Mouse (Mus musculus): Measurements from ENCODE around the gene Rag1. TPM values are rescaled to one million over a fixed set of nuclear protein-coding genes. Genes with fewer than 3 reads are reported as not detected.
A peak's percentile ranks its signal among the peaks of the same experiment; 100 is the strongest.

Rag1 gene
- 0.09 and 0.17 TPM in 2 replicates for polyA plus RNA-seq (2015; fragmentation: Nextera tagmentation; extraction: Ambion mirVana)

DNA sequence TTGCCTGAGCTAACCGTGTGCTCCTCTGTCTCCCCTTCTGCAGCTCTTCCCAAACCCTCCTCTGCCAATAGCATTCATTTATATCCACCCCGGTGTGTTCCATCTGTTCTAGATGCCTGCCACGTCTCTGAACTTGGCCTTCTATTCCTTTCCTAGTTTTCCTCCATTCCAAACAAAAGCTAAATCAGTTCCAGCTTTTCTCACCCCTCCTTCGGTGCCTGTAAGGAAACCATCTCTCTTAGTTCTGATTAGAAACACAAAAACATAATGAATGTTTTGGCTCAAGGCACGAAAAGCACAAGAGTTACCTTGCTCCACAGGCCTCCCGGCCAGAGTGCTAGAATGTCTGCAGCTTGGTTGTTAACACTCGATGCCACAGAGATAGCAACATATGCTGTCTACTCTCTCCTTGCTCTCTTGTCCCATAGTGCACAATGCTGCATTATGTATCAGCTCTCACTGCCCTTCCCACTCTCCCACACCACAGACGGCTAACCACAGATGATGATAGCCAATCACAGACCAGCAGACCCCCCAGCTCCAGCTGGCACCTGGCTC lies at the start of gene Rag1, which contains the start of gene B230118H07Rik:
Gene Rag1, minus strand, starts transcription at position 388 of the 558 bp plus-strand sequence.
Gene B230118H07Rik, minus strand, starts transcription at position 419 of the 558 bp plus-strand sequence.
- H3K4me2 ChIP-seq (ENCODE audit: low read length): no peak within 1 kb of the TSS
- no peaks in the 10 kb centered on the region; the same call in 1 of the 2 replicates for H3K27me3 ChIP-seq (replicated peaks; ENCODE audit: control insufficient read depth, insufficient read depth, low read length)
- ATAC-seq: peak; percentile 41; the same call in 1 of the 2 replicates
- H3K27ac ChIP-seq (ENCODE audit: low read depth, low read length): no peak within 1 kb of the TSS
- no peak within 1 kb of the TSS for H3K4me3 ChIP-seq (ENCODE audit: low read length)
- H3K9me3 ChIP-seq (ENCODE audit: control insufficient read depth, low read length): no peaks in the 10 kb centered on the region
- H3K4me1 ChIP-seq (ENCODE audit: control insufficient read depth, insufficient read depth, low read depth, low read length): peaks cover 3% of the 10 kb centered on the region
- no peak within 1 kb of the TSS for H3K9ac ChIP-seq (ENCODE audit: low read depth, low read length)
- H3K36me3 ChIP-seq (ENCODE audit: control insufficient read depth, insufficient read depth, low read length): no peaks in the 10 kb centered on the region
- 28% methylated on average over 8 of the region's 8 CpGs for WGBS

DNA sequence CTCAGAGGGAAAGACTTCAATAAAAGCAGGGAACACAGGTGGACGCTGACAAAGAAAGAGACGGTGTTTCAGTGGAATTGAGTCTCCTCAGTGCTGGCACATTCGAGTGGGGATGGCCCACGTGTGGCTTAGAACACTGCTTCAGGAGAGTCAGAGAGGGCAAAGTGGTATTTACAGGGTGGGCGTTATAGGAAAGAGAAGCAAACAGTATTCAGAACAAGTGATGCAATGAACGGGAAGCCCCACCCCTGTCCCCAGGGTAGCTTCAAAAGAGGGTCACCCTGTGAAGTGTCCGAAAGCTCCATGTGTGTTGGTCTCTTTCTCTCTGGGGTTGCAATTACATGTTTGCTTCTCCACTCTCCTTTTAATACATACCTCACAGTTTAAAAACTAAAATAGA lies 46.3 kb upstream of the Rag1 start:
- ATAC-seq: no peak

DNA sequence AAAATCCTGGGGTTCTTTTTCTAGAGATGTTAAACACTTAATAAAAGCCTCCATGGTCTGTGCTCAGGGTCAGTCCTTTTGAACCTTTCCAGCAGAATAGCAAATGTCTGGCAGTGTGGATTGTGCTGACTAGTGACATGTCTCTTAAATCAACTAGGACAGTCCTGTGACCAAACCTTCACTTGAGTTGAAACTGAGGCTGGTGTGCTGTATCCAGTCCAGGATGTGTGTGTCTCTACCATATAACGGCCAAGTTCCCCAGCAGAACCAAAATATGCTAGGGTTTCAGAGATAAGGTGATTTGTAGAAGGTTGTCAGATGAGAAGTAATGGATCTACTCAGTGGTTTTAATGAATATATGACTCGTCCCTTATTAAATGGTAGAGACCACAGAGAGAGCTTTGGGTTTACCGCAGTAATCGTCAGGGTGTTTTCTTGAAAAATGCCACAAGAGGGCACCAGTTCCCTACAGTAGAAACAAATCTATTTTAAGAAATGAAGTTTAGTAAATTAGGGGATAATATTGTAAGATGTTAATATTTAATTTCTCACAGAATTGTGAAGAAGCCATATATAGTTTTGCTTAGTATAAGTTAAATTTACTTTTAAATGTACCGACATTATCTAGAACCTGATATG lies 44.4 kb upstream of the Rag1 start:
- no peak overlapping the region for H3K4me3 ChIP-seq (ENCODE audit: low read length)
- H3K27me3 ChIP-seq (replicated peaks; ENCODE audit: control insufficient read depth, insufficient read depth, low read length): no peaks in the 10 kb centered on the region
- H3K27ac ChIP-seq (ENCODE audit: low read depth, low read length): no peak overlapping the region
- no peak overlapping the region for H3K4me2 ChIP-seq (ENCODE audit: low read length)
- peaks cover 15% of the 10 kb centered on the region for H3K36me3 ChIP-seq (ENCODE audit: control insufficient read depth, insufficient read depth, low read length)
- H3K9ac ChIP-seq (ENCODE audit: low read depth, low read length): no peak overlapping the region
- peak; percentile 58; the same call in 1 of the 2 replicates for ATAC-seq
- H3K4me1 ChIP-seq (ENCODE audit: control insufficient read depth, insufficient read depth, low read depth, low read length): no peaks in the 10 kb centered on the region
- 53% methylated on average over 5 of the region's 5 CpGs for WGBS
- H3K9me3 ChIP-seq (ENCODE audit: control insufficient read depth, low read length): no peaks in the 10 kb centered on the region

More for the DNA sequence above, 46.3 kb upstream of the Rag1 start:
- Histone ChIP-seq H3K9ac (ENCODE audit: low read depth, low read length) (no peak overlapping the region), H3K4me3 (ENCODE audit: low read length) (no peak overlapping the region), H3K27ac (ENCODE audit: low read depth, low read length) (no peak overlapping the region), H3K4me2 (ENCODE audit: low read length) (no peak overlapping the region), H3K27me3 (replicated peaks; ENCODE audit: control insufficient read depth, insufficient read depth, low read length) (no peaks in the 10 kb centered on the region), H3K36me3 (ENCODE audit: control insufficient read depth, insufficient read depth, low read length) (peaks cover 9% of the 10 kb centered on the region), H3K4me1 (ENCODE audit: control insufficient read depth, insufficient read depth, low read depth, low read length) (no peaks in the 10 kb centered on the region), H3K9me3 (ENCODE audit: control insufficient read depth, low read length) (no peaks in the 10 kb centered on the region)
- WGBS: 90% methylated on average over 7 of the region's 7 CpGs

DNA sequence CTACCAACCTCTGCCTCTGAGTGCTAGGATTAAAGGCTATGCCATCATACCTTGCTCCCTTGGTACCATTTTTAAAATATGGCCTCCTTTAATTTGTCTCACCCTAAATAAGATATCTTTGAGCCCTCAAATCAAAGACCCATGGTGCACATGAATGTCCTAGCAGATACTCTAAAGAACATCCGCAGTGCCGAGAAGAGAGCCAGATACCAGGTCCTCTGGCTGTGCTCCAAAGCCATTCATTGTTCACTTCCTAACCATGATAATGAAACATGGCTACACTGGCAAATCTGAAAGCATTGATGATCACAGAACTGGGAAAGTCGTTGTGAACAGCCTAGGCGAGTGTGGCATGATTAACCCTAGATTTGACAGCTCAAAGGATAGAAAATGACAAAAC lies 43.7 kb upstream of the Rag1 start:
- Histone ChIP-seq H3K4me1 (ENCODE audit: control insufficient read depth, insufficient read depth, low read depth, low read length) (no peaks in the 10 kb centered on the region), H3K4me2 (ENCODE audit: low read length) (no peak overlapping the region), H3K9ac (ENCODE audit: low read depth, low read length) (no peak overlapping the region), H3K36me3 (ENCODE audit: control insufficient read depth, insufficient read depth, low read length) (peaks cover 15% of the 10 kb centered on the region), H3K9me3 (ENCODE audit: control insufficient read depth, low read length) (no peaks in the 10 kb centered on the region), H3K4me3 (ENCODE audit: low read length) (no peak overlapping the region), H3K27me3 (replicated peaks; ENCODE audit: control insufficient read depth, insufficient read depth, low read length) (no peaks in the 10 kb centered on the region), H3K27ac (ENCODE audit: low read depth, low read length) (no peak overlapping the region)
- WGBS: 59% methylated on average over 4 of the region's 4 CpGs
- ATAC-seq: no peak

DNA sequence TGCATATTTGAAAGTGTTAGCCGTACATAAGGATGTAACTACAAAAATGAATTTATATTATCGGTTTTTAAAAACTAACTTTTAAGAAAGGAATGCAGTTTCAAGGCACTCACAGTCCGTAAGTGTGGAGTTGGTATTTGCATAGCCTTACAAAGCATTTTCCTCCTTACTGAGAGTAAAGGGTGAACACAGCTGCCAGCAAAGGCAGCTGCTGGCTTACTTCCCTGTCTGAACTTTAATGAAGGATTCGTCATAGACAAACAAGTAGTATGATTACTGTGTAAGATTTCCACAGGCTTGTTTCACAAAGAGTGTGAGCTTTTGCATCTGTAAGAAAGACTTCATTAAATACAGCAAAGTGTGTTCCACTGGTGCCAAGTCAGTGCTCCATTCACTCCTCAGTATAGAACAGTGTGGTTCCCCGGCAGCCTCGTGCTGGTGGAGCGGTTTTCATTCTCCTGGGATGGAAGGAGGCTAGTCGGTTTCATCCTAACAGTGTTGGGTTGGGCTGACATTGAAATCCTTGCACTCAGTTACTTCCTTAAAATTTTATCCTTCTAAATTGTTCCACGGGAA lies 41.0 kb upstream of the Rag1 start:
- Histone ChIP-seq H3K9ac (ENCODE audit: low read depth, low read length) (no peak overlapping the region), H3K4me3 (ENCODE audit: low read length) (no peak overlapping the region), H3K36me3 (ENCODE audit: control insufficient read depth, insufficient read depth, low read length) (peaks cover 6% of the 10 kb centered on the region; the same call in 1 of the 2 replicates), H3K27me3 (replicated peaks; ENCODE audit: control insufficient read depth, insufficient read depth, low read length) (no peaks in the 10 kb centered on the region), H3K27ac (ENCODE audit: low read depth, low read length) (no peak overlapping the region), H3K9me3 (ENCODE audit: control insufficient read depth, low read length) (no peaks in the 10 kb centered on the region), H3K4me1 (ENCODE audit: control insufficient read depth, insufficient read depth, low read depth, low read length) (no peaks in the 10 kb centered on the region), H3K4me2 (ENCODE audit: low read length) (no peak overlapping the region)
- 92% methylated on average over 9 of the region's 9 CpGs for WGBS
- ATAC-seq: no peak

DNA sequence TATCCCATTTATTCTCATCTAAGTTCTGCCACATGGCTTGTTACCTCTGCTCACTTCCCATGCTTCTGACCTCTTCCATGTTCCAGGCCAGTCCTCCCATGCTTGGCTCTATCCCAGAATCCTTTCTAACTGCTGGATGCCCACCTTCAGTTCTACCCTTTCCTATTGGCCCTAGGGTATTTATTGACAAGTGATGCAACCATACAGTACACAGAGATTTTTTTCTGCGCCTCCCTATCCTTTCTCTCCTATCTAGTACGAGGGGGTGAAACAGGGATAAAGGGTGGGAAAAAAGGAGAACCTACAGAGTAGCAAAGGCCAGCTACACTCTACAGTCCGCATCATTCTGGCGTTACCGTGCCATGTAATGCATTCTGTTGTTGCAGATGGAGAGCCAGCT lies 38.7 kb upstream of the Rag1 start:
- no peaks in the 10 kb centered on the region for H3K27me3 ChIP-seq (replicated peaks; ENCODE audit: control insufficient read depth, insufficient read depth, low read length)
- WGBS: 87% methylated on average over 5 of the region's 5 CpGs
- H3K36me3 ChIP-seq (ENCODE audit: control insufficient read depth, insufficient read depth, low read length): peaks cover 6% of the 10 kb centered on the region; the same call in 1 of the 2 replicates
- H3K27ac ChIP-seq (ENCODE audit: low read depth, low read length): no peak overlapping the region
- no peak overlapping the region for H3K4me3 ChIP-seq (ENCODE audit: low read length)
- no peaks in the 10 kb centered on the region for H3K4me1 ChIP-seq (ENCODE audit: control insufficient read depth, insufficient read depth, low read depth, low read length)
- 0 out of 2 replicates have a peak, but pooled peaks have one; percentile 9 for ATAC-seq
- no peak overlapping the region for H3K4me2 ChIP-seq (ENCODE audit: low read length)
- H3K9me3 ChIP-seq (ENCODE audit: control insufficient read depth, low read length): no peaks in the 10 kb centered on the region
- no peak overlapping the region for H3K9ac ChIP-seq (ENCODE audit: low read depth, low read length)

DNA sequence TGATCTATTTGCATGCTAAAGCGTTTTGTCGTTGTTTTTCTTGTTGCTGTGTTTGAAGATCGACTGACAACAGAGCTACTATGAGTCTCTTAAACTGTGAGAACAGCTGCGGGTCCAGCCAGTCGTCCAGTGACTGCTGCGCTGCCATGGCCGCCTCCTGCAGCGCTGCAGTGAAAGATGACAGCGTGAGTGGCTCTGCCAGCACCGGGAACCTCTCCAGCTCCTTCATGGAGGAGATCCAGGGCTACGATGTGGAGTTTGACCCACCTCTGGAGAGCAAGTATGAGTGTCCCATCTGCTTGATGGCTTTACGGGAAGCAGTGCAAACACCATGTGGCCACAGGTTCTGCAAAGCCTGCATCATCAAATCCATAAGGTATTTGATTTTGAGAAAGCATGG lies 35.1 kb upstream of the Rag1 start:
- peak; percentile 44; the same call in 1 of the 2 replicates for ATAC-seq
- H3K27ac ChIP-seq (ENCODE audit: low read depth, low read length): no peak overlapping the region
- H3K36me3 ChIP-seq (ENCODE audit: control insufficient read depth, insufficient read depth, low read length): 0 out of 2 replicates have a peak, but pooled peaks cover 3% of the 10 kb centered on the region
- no peak overlapping the region for H3K9ac ChIP-seq (ENCODE audit: low read depth, low read length)
- no peaks in the 10 kb centered on the region for H3K9me3 ChIP-seq (ENCODE audit: control insufficient read depth, low read length)
- H3K4me1 ChIP-seq (ENCODE audit: control insufficient read depth, insufficient read depth, low read depth, low read length): peaks cover 1% of the 10 kb centered on the region
- no peak overlapping the region for H3K4me2 ChIP-seq (ENCODE audit: low read length)
- no peaks in the 10 kb centered on the region for H3K27me3 ChIP-seq (replicated peaks; ENCODE audit: control insufficient read depth, insufficient read depth, low read length)
- 79% methylated on average over 12 of the region's 12 CpGs for WGBS
- H3K4me3 ChIP-seq (ENCODE audit: low read length): no peak overlapping the region

DNA sequence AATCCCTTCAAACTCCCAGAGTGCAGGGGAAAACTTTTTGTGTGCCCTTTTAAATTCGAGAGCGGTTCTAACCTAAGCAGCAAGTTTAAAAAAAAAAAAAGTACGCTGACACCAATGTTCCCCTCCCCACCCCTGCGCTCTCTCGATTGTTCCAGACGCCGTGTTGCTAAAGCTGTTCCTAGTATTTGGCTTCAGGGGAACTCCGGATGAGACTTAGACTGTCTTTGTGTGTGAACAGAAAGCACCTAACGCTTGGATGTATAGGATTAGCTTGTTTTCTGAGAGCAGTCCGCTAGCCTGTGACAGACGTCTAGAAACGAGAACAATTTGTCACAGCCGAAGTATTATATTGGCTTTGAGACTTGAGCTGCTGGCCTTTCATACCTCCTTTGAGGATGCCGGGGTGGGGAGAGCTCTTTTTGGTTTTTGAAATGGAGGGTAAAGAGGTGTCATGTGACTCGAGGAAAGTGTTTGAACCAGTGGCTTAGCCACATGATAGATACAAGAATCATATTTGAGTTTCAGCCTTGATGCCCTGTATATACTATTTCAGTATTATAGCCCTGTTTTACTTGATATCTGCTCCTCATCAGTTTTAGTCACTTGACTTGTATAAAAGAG lies 30.0 kb upstream of the Rag1 start:
- peak overlapping the region; percentile 92 for H3K4me2 ChIP-seq (ENCODE audit: low read length)
- peak overlapping the region; percentile 90 for H3K4me3 ChIP-seq (ENCODE audit: low read length)
- no peaks in the 10 kb centered on the region for H3K27me3 ChIP-seq (replicated peaks; ENCODE audit: control insufficient read depth, insufficient read depth, low read length)
- 2% methylated on average over 15 of the region's 15 CpGs for WGBS
- no peaks in the 10 kb centered on the region for H3K36me3 ChIP-seq (ENCODE audit: control insufficient read depth, insufficient read depth, low read length)
- peaks cover 4% of the 10 kb centered on the region for H3K4me1 ChIP-seq (ENCODE audit: control insufficient read depth, insufficient read depth, low read depth, low read length)
- ATAC-seq: no peak
- H3K27ac ChIP-seq (ENCODE audit: low read depth, low read length): no peak overlapping the region
- no peaks in the 10 kb centered on the region for H3K9me3 ChIP-seq (ENCODE audit: control insufficient read depth, low read length)
- H3K9ac ChIP-seq (ENCODE audit: low read depth, low read length): peak overlapping the region; percentile 87
